Mouse (Mus musculus) right cerebral cortex, postnatal 10 days (tissue): Measurements from ENCODE around the gene Gm3233.
"Not testable (repeated sequence)": the region's sequence is repeated elsewhere in the genome, so short reads cannot be mapped to it uniquely, and the experiment has no call there.

ENCODE experiments used
- DNase-seq, 2 experiments: peaks; one replicate each; pipeline ENCODE4 v3.0.0; 2021; ENCODE audit warnings: low spot score in 2 of 2

Gm3233 gene

DNA sequence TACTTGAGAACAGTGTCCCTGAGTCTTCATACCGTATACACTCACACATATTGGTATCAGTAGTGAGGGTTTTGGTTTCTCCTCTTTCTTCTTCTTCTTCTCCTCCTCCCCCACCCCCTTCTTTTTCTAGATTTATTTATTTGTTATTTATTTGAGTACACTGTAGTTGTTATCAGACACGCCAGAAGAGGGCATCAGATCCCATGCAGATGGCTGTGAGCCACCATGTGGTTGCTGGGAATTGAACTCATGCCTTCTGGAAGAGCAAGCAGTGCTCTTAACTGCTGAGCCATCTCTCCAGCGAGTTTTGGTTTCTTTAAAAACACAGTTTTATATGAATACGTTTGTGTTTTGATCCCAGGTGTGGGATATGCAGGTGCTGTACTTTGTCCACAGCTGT, 31.2 kb downstream of the Gm3233 start:
- DNase-seq: no peak

DNA sequence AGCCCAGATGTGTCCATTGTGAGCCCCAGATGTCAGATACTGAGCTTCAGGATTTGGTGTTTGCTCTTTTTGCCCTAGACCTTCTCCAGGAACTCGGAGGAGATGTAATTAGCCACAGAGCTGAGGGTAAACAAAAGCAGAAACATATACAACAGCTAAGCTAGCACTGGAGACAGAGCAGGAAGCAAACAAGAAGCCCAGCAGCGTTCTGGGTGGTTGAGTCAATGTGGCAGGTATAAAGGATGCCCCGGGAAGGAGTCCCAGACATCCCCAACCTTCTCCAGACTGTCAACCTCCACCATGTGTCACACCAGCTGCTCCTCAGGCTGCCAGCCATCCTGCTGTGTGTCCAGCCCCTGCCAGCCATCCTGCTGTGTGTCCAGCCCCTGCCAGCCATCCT, 33.3 kb downstream of the Gm3233 start, which contains the start of gene Gm10100:
Gene Gm10100, plus strand, starts transcription at position 301 of the 400 bp plus-strand sequence.
- DNase-seq: no peak

DNA sequence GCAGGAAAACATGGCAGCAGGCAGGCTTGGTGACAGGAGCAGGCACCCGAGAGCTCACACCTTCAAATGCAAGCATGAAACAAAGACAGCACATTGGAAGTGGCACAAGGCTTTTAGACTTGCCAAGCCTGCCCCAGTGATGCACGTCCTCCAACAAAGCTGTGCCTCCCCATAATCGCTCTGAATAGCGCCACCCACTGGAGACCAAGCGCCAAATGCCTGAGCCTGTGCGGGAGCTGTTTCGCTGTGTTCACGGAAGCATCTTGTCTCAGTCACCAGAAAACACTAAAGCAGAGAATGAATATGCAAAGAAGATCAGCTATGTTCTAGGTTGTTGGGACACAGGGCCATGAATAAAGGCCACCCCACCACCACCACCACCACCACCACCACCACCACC, 34.6 kb downstream of the Gm3233 start:
- DNase-seq: no peak

DNA sequence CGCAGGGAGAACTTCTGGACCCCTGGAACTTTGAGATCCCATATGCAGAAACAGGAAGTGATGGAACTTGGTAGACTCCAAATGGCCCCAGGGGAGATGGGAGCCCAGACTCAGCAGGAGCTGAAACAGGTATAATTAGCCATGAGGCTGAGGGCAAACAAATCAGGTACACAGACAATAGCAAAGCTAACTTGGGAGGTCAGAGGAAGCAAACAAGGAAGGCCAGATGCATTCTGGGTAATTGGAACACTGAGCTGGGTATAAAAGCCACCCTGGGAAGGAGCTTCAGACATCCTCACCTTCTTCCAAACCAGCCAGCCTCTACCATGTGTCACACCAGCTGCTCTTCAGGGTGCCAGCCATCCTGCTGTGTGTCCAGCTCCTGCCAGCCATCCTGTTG, 39.2 kb downstream of the Gm3233 start, which contains the start of gene Krtap12-1:
Gene Krtap12-1, plus strand, starts transcription at position 301 of the 400 bp plus-strand sequence.
- not testable (repeated sequence) for DNase-seq

DNA sequence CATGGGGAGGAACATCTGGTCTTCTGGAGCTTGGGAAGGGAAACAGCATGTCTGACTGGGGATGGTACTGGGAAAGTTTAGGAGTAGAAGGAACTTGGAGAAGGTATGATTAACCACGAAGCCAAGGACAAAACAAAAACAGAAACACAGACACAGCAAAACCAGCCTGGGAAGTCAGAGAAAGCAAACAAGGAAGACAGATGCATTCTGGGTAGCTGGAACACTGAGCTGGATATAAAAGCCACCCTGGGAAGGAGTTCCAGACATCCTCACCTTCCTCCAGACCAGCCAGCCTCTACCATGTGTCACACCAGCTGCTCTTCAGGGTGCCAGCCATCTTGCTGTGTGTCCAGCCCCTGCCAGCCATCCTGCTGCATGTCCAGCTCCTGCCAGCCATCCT, 44.0 kb downstream of the Gm3233 start, which contains the start of gene Gm10142:
Gene Gm10142, plus strand, starts transcription at position 301 of the 400 bp plus-strand sequence.
- no peak for DNase-seq

DNA sequence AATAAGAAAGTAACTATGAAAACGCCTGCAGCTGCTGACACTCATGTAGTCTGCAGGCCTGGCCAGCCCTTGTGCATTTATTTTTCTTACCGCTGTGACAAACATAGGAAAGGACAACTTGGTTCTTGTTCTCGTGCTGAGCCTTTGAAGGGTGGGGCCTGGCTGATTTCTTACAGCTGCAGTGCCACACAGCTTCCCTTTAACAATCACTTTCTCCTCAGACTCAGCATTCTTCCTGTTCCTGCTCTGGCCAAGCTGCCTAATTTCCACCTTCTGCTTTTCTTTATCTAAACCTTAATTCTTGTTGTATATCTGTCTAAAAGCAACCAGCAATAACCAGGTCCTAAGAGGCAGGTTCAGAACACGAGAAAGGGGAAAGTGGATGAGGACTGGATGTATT, 45.7 kb downstream of the Gm3233 start:
- no peak for DNase-seq

DNA sequence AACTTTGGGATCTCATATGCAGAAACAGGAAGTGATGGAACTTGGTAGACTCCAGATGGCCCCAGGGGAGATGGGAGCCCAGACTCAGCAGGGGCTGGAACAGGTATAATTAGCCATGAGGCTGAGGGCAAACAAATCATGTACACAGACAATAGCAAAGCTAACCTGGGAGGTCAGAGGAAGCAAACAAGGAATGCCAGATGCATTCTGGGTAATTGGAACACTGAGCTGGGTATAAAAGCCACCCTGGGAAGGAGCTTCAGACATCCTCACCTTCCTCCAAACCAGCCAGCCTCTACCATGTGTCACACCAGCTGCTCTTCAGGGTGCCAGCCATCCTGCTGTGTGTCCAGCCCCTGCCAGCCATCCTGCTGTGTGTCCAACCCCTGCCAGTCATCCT, 48.3 kb downstream of the Gm3233 start, which contains the start of gene Gm10024:
Gene Gm10024, plus strand, starts transcription at position 301 of the 400 bp plus-strand sequence.
- DNase-seq: not testable (repeated sequence)

DNA sequence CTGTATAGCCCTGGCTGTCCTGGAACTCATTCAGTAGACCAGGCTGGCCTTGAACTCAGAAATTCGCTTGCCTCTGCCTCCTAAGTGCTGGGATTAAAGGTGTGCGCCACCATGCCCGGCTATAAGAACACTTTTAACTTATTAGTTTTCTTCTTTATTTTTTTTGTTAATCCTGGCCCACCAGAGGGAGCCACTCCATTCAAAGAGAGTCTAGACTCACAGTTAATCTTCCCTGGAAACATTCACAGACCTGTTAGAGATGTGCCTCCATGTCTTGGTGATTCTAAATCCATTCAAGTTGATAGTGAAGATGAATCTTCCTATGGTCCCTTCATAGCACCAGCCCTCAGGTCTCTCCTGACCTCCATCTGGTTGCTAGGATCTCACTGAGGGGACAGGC, 49.7 kb downstream of the Gm3233 start:
- no peak for DNase-seq
